Mouse (Mus musculus) ES-Bruce4 (cell line): ENCODE data around the gene Tmem127.

ENCODE experiments used
- CTCF ChIP-seq: IDR thresholded peaks from one replicate; pipeline ENCODE4 v1.8.1; 2011; ENCODE audit warnings: low read depth, low read length
- POLR2A ChIP-seq: IDR thresholded peaks from one replicate; pipeline ENCODE4 v1.8.1; 2011; ENCODE audit warnings: low read length; ENCODE audit not compliant: insufficient read depth

DNA sequence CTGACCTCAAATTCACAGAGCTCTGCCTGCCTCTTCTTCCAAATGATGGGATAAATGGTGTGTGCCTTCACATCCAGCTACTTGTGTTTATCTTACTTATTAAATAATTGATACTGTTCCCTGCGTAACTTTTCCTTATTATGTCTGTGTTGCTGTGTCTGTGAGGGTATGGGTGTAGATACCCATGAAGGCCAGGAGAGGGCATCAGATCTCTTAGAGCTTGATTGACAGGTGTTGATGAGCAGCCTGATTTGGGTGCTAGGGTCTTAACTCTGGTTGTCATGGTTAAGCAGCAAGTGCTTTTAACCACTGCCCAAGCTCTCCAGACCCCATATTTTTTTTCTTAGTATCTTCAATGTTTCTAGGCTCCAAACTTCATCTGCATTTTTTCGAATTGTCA lies 61.0 kb downstream of the Tmem127 start:
- no peak for TF ChIP-seq POLR2A
- TF ChIP-seq CTCF, result no peak
